In the genomic region with DNA sequence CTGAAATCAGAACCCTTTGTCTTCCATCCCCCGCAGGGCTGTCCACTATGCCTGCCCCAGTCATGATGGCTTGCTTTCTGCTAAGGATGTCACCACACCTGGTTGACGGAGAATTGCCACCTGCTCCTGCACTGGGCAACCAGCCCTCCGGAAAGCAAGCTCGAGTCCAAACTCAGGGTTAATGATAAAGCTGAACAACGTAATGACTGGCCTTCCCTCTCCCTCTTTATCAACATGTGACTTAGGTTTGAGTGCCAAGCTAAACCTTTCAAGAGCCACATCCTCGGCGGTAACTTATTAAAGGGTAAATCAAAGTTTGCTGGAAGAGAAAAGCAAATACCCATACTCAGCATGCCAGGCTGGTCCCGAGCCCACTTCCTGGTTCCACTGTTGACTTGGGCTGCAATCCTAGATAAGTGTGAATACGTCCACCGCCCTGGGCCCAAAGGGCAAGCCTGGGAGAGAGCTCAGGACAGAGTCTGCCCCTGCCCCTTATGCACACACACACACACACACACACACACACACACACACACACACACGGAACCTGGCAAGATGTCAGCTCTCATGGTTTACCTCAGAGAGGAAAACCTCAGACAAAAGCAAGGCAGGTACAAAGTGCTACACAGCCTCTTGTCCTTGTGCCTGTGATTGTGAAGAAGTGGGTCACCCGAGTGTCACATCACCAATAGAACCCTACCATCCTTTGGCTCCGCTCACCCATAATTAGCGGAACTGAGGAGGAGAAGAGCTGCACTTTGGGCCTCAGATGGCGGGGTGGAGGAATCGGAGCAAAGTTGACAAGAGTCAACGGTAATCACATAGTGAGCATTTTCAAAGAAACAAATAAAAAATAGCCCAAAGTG, we compare ENCODE assay signal across 10 mouse cellular contexts.
A peak's percentile ranks its signal among the peaks of the same experiment; 100 is the strongest.
DNase-seq lines count a peak whose midpoint lies in the region; ATAC-seq and TF ChIP-seq lines count a peak whose summit lies in the region.
"Had no signal": no experiment of that assay in that cellular context is flagged by ENCODE, and none has a peak within 500 bp of the region (broad histone marks: within the 10 kb centered on the region; RNA-seq: fewer than 3 reads in every experiment).

No protein-coding gene starts in this region.

- H3K27ac ChIP-seq in bone marrow macrophage, adult 2 months (ENCODE audit: insufficient read depth, low read depth, low read length): peak overlapping the region; percentile 99
- peak overlapping the region; percentile 80 for H3K27ac ChIP-seq in lung, embryonic 15.5 days
- no peak overlapping the region for H3K27ac ChIP-seq in midbrain, embryonic 15.5 days
- H3K27ac ChIP-seq in forebrain, embryonic 11.5 days (ENCODE audit: low read depth, low read length): no peak overlapping the region
- H3K27ac ChIP-seq: hindbrain, embryonic 14.5 days had no signal

- no peaks in the 10 kb centered on the region for H3K27me3 ChIP-seq in lung, embryonic 15.5 days
- no peaks in the 10 kb centered on the region for H3K27me3 ChIP-seq in midbrain, embryonic 15.5 days (replicated peaks)
- H3K27me3 ChIP-seq in forebrain, embryonic 11.5 days (ENCODE audit: control insufficient read depth, insufficient read depth, low read length): no peaks in the 10 kb centered on the region

- H3K36me3 ChIP-seq in lung, embryonic 15.5 days: no peaks in the 10 kb centered on the region
- no peaks in the 10 kb centered on the region for H3K36me3 ChIP-seq in midbrain, embryonic 15.5 days (replicated peaks)
- no peaks in the 10 kb centered on the region for H3K36me3 ChIP-seq in forebrain, embryonic 11.5 days (ENCODE audit: control insufficient read depth, insufficient read depth, low read length)

- 0 out of 2 replicates have a peak overlapping the region, but pooled peaks have one; percentile 7 for H3K4me2 ChIP-seq in lung, embryonic 15.5 days
- H3K4me2 ChIP-seq in midbrain, embryonic 15.5 days: no peak overlapping the region
- no peak overlapping the region for H3K4me2 ChIP-seq in forebrain, embryonic 11.5 days (ENCODE audit: low read depth, low read length, severe bottlenecking)
- H3K4me2 ChIP-seq: hindbrain, embryonic 14.5 days had no signal

- 43% methylated on average over 17 of the region's 17 CpGs for whole genome bisulfite sequencing in lung, embryonic 15.5 days
- 77% methylated on average over 17 of the region's 17 CpGs for WGBS in midbrain, embryonic 15.5 days
- 90% methylated on average over 17 of the region's 17 CpGs for WGBS in forebrain, embryonic 11.5 days

- peak; percentile 28 for DNase-seq in adrenal gland, postnatal 14 days
- no peak for DNase-seq in adrenal gland, adult 8-10 months
- peak; percentile 98 for DNase-seq in kidney, adult 9 months
- DNase-seq in forebrain, embryonic 11.5 days (ENCODE audit: low spot score): no peak
- DNase-seq: cerebellum, postnatal 25 days had no signal

- no peak overlapping the region for H3K9ac ChIP-seq in lung, embryonic 15.5 days
- H3K9ac ChIP-seq in midbrain, embryonic 15.5 days: no peak overlapping the region
- H3K9ac ChIP-seq in forebrain, embryonic 11.5 days (ENCODE audit: low read length): no peak overlapping the region
- H3K9ac ChIP-seq: hindbrain, embryonic 14.5 days had no signal

- H3K4me3 ChIP-seq in bone marrow macrophage, adult 2 months (ENCODE audit: insufficient read depth, low read length): no peak overlapping the region
- no peak overlapping the region for H3K4me3 ChIP-seq in lung, embryonic 15.5 days
- H3K4me3 ChIP-seq in midbrain, embryonic 15.5 days: no peak overlapping the region
- H3K4me3 ChIP-seq in forebrain, embryonic 11.5 days (ENCODE audit: low read depth, low read length): no peak overlapping the region

- ATAC-seq in lung, embryonic 15.5 days (ENCODE audit: borderline replicate concordance, extremely low read depth, low FRiP score, low TSS enrichment): peak; percentile 53
- ATAC-seq in midbrain, embryonic 15.5 days (replicated peaks): no peak
- no peak for ATAC-seq in forebrain, embryonic 11.5 days (replicated peaks; ENCODE audit: low FRiP score)
- ATAC-seq in erythroblast, adult 5-6 weeks (replicated peaks; ENCODE audit: low FRiP score, poor library complexity, severe bottlenecking): no peak

- H3K4me1 ChIP-seq in bone marrow macrophage, adult 2 months (ENCODE audit: control insufficient read depth, insufficient read depth, low read length): peaks cover 82% of the 10 kb centered on the region
- H3K4me1 ChIP-seq in lung, embryonic 15.5 days: peaks cover 88% of the 10 kb centered on the region
- H3K4me1 ChIP-seq in midbrain, embryonic 15.5 days: peaks cover 42% of the 10 kb centered on the region
- H3K4me1 ChIP-seq in forebrain, embryonic 11.5 days (replicated peaks; ENCODE audit: control insufficient read depth, insufficient read depth, low read length): peaks cover 15% of the 10 kb centered on the region

- TF ChIP-seq CTCF in bone marrow macrophage, adult 2 months (IDR thresholded peaks at IDR 0.05; ENCODE audit: low read depth, low read length): no peak

- H3K9me3 ChIP-seq in lung, embryonic 15.5 days: no peaks in the 10 kb centered on the region
- H3K9me3 ChIP-seq in midbrain, embryonic 15.5 days: no peaks in the 10 kb centered on the region
- no peaks in the 10 kb centered on the region for H3K9me3 ChIP-seq in forebrain, embryonic 11.5 days (ENCODE audit: control insufficient read depth, low read length)

- TF ChIP-seq POLR2A in bone marrow macrophage, adult 2 months (IDR thresholded peaks at IDR 0.05; ENCODE audit: borderline replicate concordance, low read depth, low read length): no peak

Comparison
In these comparisons a context has a peak if more than half of its experiments do, and no peak if none do; other contexts are left out.
1. DNase-seq: peak in adrenal gland, postnatal 14 days (single experiment) and kidney, adult 9 months (single experiment); none in adrenal gland, adult 8-10 months (single experiment) and forebrain, embryonic 11.5 days (single experiment).
2. H3K27ac ChIP-seq: peak in bone marrow macrophage, adult 2 months (single experiment) and lung, embryonic 15.5 days (single experiment); none in midbrain, embryonic 15.5 days (single experiment) and forebrain, embryonic 11.5 days (single experiment).